Mouse (Mus musculus) layer of hippocampus, postnatal 14 days (tissue): ENCODE results near the gene Ldlrad3. TPM values are rescaled to one million over a fixed set of nuclear protein-coding genes. Genes with fewer than 3 reads are reported as not detected.

Experiments used
- DNase-seq, 2 experiments: peaks; one replicate each; pipeline ENCODE4 v3.0.0; 2021 to 2022; ENCODE audit warnings: low spot score in 2 of 2, mixed read lengths in 1 of 2
- total RNA-seq, 2 experiments: library from RNA; stranded (reverse); gene quantifications; 2 replicates each; pipeline ENCODE4 v1.2.3; 2021

Gene Ldlrad3
- total RNA-seq, 2 experiments from 2014 or later = 10.5 to 12.2 TPM

- DNase-seq = peak; percentile 55 to 66
These were observed 108.6 kb downstream of the Ldlrad3 start for GRCm38 (mm10) chr2:102077554-102077953.

GRCm38 (mm10) chr2:102076237-102076636 is 109.9 kb downstream of the Ldlrad3 start:
- DNase-seq = no peak

- no peak for DNase-seq
These were observed 112.7 kb downstream of the Ldlrad3 start for GRCm38 (mm10) chr2:102073266-102074037.

GRCm38 (mm10) chr2:102072859-102073258 is 113.3 kb downstream of the Ldlrad3 start:
- no peak for DNase-seq

GRCm38 (mm10) chr2:102071022-102071717 is 115.0 kb downstream of the Ldlrad3 start:
- peak in 1 of 2 experiments; percentile 45 for DNase-seq

- DNase-seq = no peak
These were observed 121.3 kb downstream of the Ldlrad3 start for GRCm38 (mm10) chr2:102064826-102065441.

- DNase-seq = no peak
These were observed 122.2 kb downstream of the Ldlrad3 start for GRCm38 (mm10) chr2:102063906-102064505.

GRCm38 (mm10) chr2:102062861-102063468 is 123.2 kb downstream of the Ldlrad3 start:
- no peak for DNase-seq

GRCm38 (mm10) chr2:102061921-102062320 is 124.3 kb downstream of the Ldlrad3 start:
- no peak for DNase-seq

- no peak for DNase-seq
These were observed 128.4 kb downstream of the Ldlrad3 start for GRCm38 (mm10) chr2:102057746-102058145.

- DNase-seq = peak in 1 of 2 experiments; percentile 36
These were observed 129.0 kb downstream of the Ldlrad3 start for GRCm38 (mm10) chr2:102057029-102057685.

- DNase-seq = no peak
These were observed 130.0 kb downstream of the Ldlrad3 start for GRCm38 (mm10) chr2:102056144-102056543.

- DNase-seq = peak in 1 of 2 experiments; percentile 38
These were observed 133.1 kb downstream of the Ldlrad3 start for GRCm38 (mm10) chr2:102052951-102053660.

- DNase-seq = no peak
These were observed 133.8 kb downstream of the Ldlrad3 start for GRCm38 (mm10) chr2:102052353-102052752.

GRCm38 (mm10) chr2:102049866-102050550 is 136.2 kb downstream of the Ldlrad3 start:
- DNase-seq = no peak

- DNase-seq = no peak
These were observed 137.6 kb downstream of the Ldlrad3 start for GRCm38 (mm10) chr2:102048296-102049175.

GRCm38 (mm10) chr2:102046481-102046880 is 139.7 kb downstream of the Ldlrad3 start:
- no peak for DNase-seq

GRCm38 (mm10) chr2:102040456-102040855 is 145.7 kb downstream of the Ldlrad3 start:
- no peak for DNase-seq
